Mouse (Mus musculus) lung, postnatal 0 days (tissue): ENCODE data around the gene Nav1. TPM values are rescaled to one million over a fixed set of nuclear protein-coding genes. Genes with fewer than 3 reads are reported as not detected.

Experiments
- ATAC-seq: fragments of 200-750 bp; cut with Nextera tagmentation; 2 replicates; pipeline ENCODE4 v1.8.0; 2017; ENCODE audit warnings: moderate library complexity
- DNase-seq: peaks from one replicate; pipeline ENCODE4 v3.0.0-alpha.2; 2016; ENCODE audit warnings: low spot score
- H3K27ac ChIP-seq: fragments of 300-500 bp; sonication (generic); 2 replicates; pipeline ENCODE4 v1.5.1; 2014; ENCODE audit warnings: antibody characterized with exemption, mild to moderate bottlenecking, low read length, mixed read lengths
- H3K27me3 ChIP-seq: fragments of 300-500 bp; sonication (generic); replicated peaks from 2 replicates; pipeline ENCODE4 v1.6.1; 2014; ENCODE audit warnings: low read length, mixed read lengths; ENCODE audit not compliant: insufficient read depth
- H3K36me3 ChIP-seq: fragments of 300-500 bp; sonication (generic); 2 replicates; pipeline ENCODE4 v1.6.1; 2014; ENCODE audit warnings: low read length, mixed read lengths; ENCODE audit not compliant: insufficient read depth
- H3K4me1 ChIP-seq: fragments of 300-500 bp; sonication (generic); 2 replicates; pipeline ENCODE4 v1.6.1; 2014; ENCODE audit warnings: antibody characterized with exemption, low read depth, low read length, mixed read lengths; ENCODE audit not compliant: insufficient read depth
- H3K4me2 ChIP-seq: fragments of 300-500 bp; sonication (generic); replicated peaks from 2 replicates; pipeline ENCODE4 v1.6.1; 2014; ENCODE audit warnings: low read depth, mild to moderate bottlenecking, low read length, moderate library complexity, mixed read lengths
- H3K4me3 ChIP-seq: fragments of 300-500 bp; sonication (generic); 2 replicates; pipeline ENCODE4 v1.5.1; 2014; ENCODE audit warnings: low read depth, low read length
- H3K9ac ChIP-seq: fragments of 300-500 bp; sonication (generic); replicated peaks from 2 replicates; pipeline ENCODE4 v1.6.1; 2014; ENCODE audit warnings: low read depth, mild to moderate bottlenecking
- H3K9me3 ChIP-seq: fragments of 300-500 bp; sonication (generic); 2 replicates; pipeline ENCODE4 v1.6.1; 2016; ENCODE audit warnings: low read length, mixed read lengths
- CTCF ChIP-seq: IDR thresholded peaks from 2 replicates; pipeline ENCODE4 v1.5.1; 2016; ENCODE audit warnings: antibody characterized with exemption, mild to moderate bottlenecking
- EP300 ChIP-seq: IDR thresholded peaks from 2 replicates; pipeline ENCODE4 v1.6.1; 2016; ENCODE audit warnings: antibody characterized with exemption, mild to moderate bottlenecking, control low read depth
- WGBS: fragments of 180-500 bp; shearing (Covaris S2); extraction: QIAGEN DNeasy Blood & Tissue Kit; methylation state at CpG from one replicate; pipeline ENCODE4 v1.1.7; 2014; 5-methylcytosine and 5-hydroxymethylcytosine counted together
- microRNA-seq: library from miRNA; unstranded; fragments of <30 nt; microRNA quantifications from one replicate; pipeline ENCODE4, GENCODE M21; 2016
- polyA plus RNA-seq: library from polyadenylated mRNA; unstranded; fragments of >200 nt; fragmentation: Nextera tagmentation; extraction: Ambion mirVana; gene quantifications from 2 replicates; pipeline ENCODE4 v1.2.1, GENCODE M21; 2015

The Nav1 gene
- polyA plus RNA-seq, 1 experiment from 2014 or later = 5.7 TPM

- Histone ChIP-seq H3K27ac (no peak overlapping the region), H3K27me3 (no peaks in the 10 kb centered on the region), H3K9me3 (no peaks in the 10 kb centered on the region), H3K4me3 (no peak overlapping the region), H3K9ac (no peak overlapping the region), H3K4me1 (no peaks in the 10 kb centered on the region), H3K4me2 (no peak overlapping the region), H3K36me3 (peaks cover 22% of the 10 kb centered on the region; the same call in 1 of the 2 replicates)
- TF ChIP-seq CTCF (no peak), EP300 (no peak)
- no peak for DNase-seq
- ATAC-seq = no peak
- 93% methylated on average over 5 of the region's 5 CpGs for WGBS
Measured at GRCm38 (mm10) chr1:135399466-135399865, 207.6 kb downstream of the Nav1 start.

- H3K27me3 ChIP-seq = no peaks in the 10 kb centered on the region
- no peak overlapping the region for H3K4me3 ChIP-seq
- no peaks in the 10 kb centered on the region for H3K9me3 ChIP-seq
- H3K4me2 ChIP-seq = no peak overlapping the region
- H3K9ac ChIP-seq = no peak overlapping the region
- ATAC-seq (no peak), DNase-seq (no peak)
- no peak overlapping the region for H3K27ac ChIP-seq
- no peaks in the 10 kb centered on the region for H3K4me1 ChIP-seq
- 86% methylated on average over 9 of the region's 9 CpGs for WGBS
- TF ChIP-seq CTCF (no peak), EP300 (no peak)
- H3K36me3 ChIP-seq = peaks cover 42% of the 10 kb centered on the region; the same call in 1 of the 2 replicates
Measured at GRCm38 (mm10) chr1:135385161-135385560, 221.9 kb downstream of the Nav1 start.

Small RNA genes within 50 kb of the gene (microRNA-seq; reads per million reads assigned to microRNA genes)
- gene Mir1231 = not detected

Other genes with a start within 250 kb of the Nav1 start
- 19.2 and 20.0 TPM in 2 replicates for gene Shisa4, start 232.1 kb downstream of the Nav1 start, polyA plus RNA-seq
- 26.1 and 30.7 TPM in 2 replicates for gene Ipo9, start 176.8 kb downstream of the Nav1 start, polyA plus RNA-seq
- gene Csrp1, start 112.8 kb upstream of the Nav1 start, polyA plus RNA-seq = 449 and 545 TPM in 2 replicates
- 80.7 and 82.0 TPM in 2 replicates for gene Phlda3, start 158.8 kb upstream of the Nav1 start, polyA plus RNA-seq
- gene Tnni1, start 172.1 kb upstream of the Nav1 start, polyA plus RNA-seq = 26.1 and 31.2 TPM in 2 replicates
- 4.4 and 6.0 TPM in 2 replicates for gene Lad1, start 211.3 kb upstream of the Nav1 start, polyA plus RNA-seq
- gene Tnnt2, start 229.1 kb upstream of the Nav1 start, polyA plus RNA-seq = 84.6 and 115 TPM in 2 replicates